Mouse (Mus musculus) lung, postnatal 0 days (tissue): ENCODE results near the gene Sec14l5.

Source experiments
- CTCF ChIP-seq: IDR thresholded peaks from 2 replicates; pipeline ENCODE4 v1.5.1; 2016; ENCODE audit warnings: antibody characterized with exemption, mild to moderate bottlenecking
- EP300 ChIP-seq: IDR thresholded peaks from 2 replicates; pipeline ENCODE4 v1.6.1; 2016; ENCODE audit warnings: antibody characterized with exemption, mild to moderate bottlenecking, control low read depth

- TF ChIP-seq CTCF (no peak), EP300 (no peak)
Measured at GRCm38 (mm10) chr16:5123476-5123875, 23.4 kb upstream of the Sec14l5 start.
